Mouse (Mus musculus): ENCODE data around the gene Pxmp4. TPM values are rescaled to one million over a fixed set of nuclear protein-coding genes. Genes with fewer than 3 reads are reported as not detected.

The Pxmp4 gene
- polyA plus RNA-seq, 1 experiment from 2014 or later: 14.1 TPM

GRCm38 (mm10) chr2:154601324-154601723 is 2.2 kb downstream of the Pxmp4 start:
- no peak overlapping the region for H3K9ac ChIP-seq (ENCODE audit: low read depth, low read length)
- H3K27me3 ChIP-seq (ENCODE audit: control insufficient read depth, insufficient read depth, low read length): no peaks in the 10 kb centered on the region
- 81% methylated on average over 3 of the region's 3 CpGs for WGBS
- H3K27ac ChIP-seq (ENCODE audit: low read depth, low read length): no peak overlapping the region
- no peaks in the 10 kb centered on the region for H3K9me3 ChIP-seq (ENCODE audit: control insufficient read depth, low read length)
- H3K4me1 ChIP-seq (replicated peaks; ENCODE audit: control insufficient read depth, insufficient read depth, low read length): no peaks in the 10 kb centered on the region; the same call in 1 of the 2 replicates
- no peak for ATAC-seq (ENCODE audit: low FRiP score)
- no peak overlapping the region for H3K4me3 ChIP-seq (ENCODE audit: low read depth, low read length)
- H3K36me3 ChIP-seq (ENCODE audit: control insufficient read depth, insufficient read depth, low read length): no peaks in the 10 kb centered on the region
- H3K4me2 ChIP-seq (replicated peaks; ENCODE audit: low read depth, low read length): no peak overlapping the region
- DNase-seq (ENCODE audit: low spot score): no peak

GRCm38 (mm10) chr2:154600586-154600985 is 2.9 kb downstream of the Pxmp4 start:
- no peaks in the 10 kb centered on the region for H3K36me3 ChIP-seq (ENCODE audit: control insufficient read depth, insufficient read depth, low read length)
- ATAC-seq (ENCODE audit: low FRiP score) (no peak), DNase-seq (ENCODE audit: low spot score) (no peak)
- no peak overlapping the region for H3K4me3 ChIP-seq (ENCODE audit: low read depth, low read length)
- 75% methylated on average over 6 of the region's 6 CpGs for WGBS
- H3K9me3 ChIP-seq (ENCODE audit: control insufficient read depth, low read length): no peaks in the 10 kb centered on the region
- H3K9ac ChIP-seq (ENCODE audit: low read depth, low read length): no peak overlapping the region
- H3K4me1 ChIP-seq (replicated peaks; ENCODE audit: control insufficient read depth, insufficient read depth, low read length): no peaks in the 10 kb centered on the region; the same call in 1 of the 2 replicates
- H3K27ac ChIP-seq (ENCODE audit: low read depth, low read length): no peak overlapping the region
- no peak overlapping the region for H3K4me2 ChIP-seq (replicated peaks; ENCODE audit: low read depth, low read length)
- H3K27me3 ChIP-seq (ENCODE audit: control insufficient read depth, insufficient read depth, low read length): no peaks in the 10 kb centered on the region

- H3K9me3 ChIP-seq (ENCODE audit: control insufficient read depth, low read length): no peaks in the 10 kb centered on the region
- DNase-seq (ENCODE audit: low spot score): no peak
- H3K27me3 ChIP-seq (ENCODE audit: control insufficient read depth, insufficient read depth, low read length): no peaks in the 10 kb centered on the region
- no peak overlapping the region for H3K27ac ChIP-seq (ENCODE audit: low read depth, low read length)
- H3K4me1 ChIP-seq (replicated peaks; ENCODE audit: control insufficient read depth, insufficient read depth, low read length): no peaks in the 10 kb centered on the region
- WGBS: 88% methylated on average over 3 of the region's 3 CpGs
- no peaks in the 10 kb centered on the region for H3K36me3 ChIP-seq (ENCODE audit: control insufficient read depth, insufficient read depth, low read length)
- ATAC-seq (ENCODE audit: low FRiP score): no peak
- H3K4me2 ChIP-seq (replicated peaks; ENCODE audit: low read depth, low read length): no peak overlapping the region
- no peak overlapping the region for H3K4me3 ChIP-seq (ENCODE audit: low read depth, low read length)
- no peak overlapping the region for H3K9ac ChIP-seq (ENCODE audit: low read depth, low read length)
Measured at GRCm38 (mm10) chr2:154597399-154597798, 6.1 kb downstream of the Pxmp4 start.

GRCm38 (mm10) chr2:154595775-154596174 is 7.7 kb downstream of the Pxmp4 start:
- no peaks in the 10 kb centered on the region for H3K9me3 ChIP-seq (ENCODE audit: control insufficient read depth, low read length)
- no peak for ATAC-seq (ENCODE audit: low FRiP score)
- DNase-seq (ENCODE audit: low spot score): no peak
- H3K36me3 ChIP-seq (ENCODE audit: control insufficient read depth, insufficient read depth, low read length): no peaks in the 10 kb centered on the region
- no peak overlapping the region for H3K4me3 ChIP-seq (ENCODE audit: low read depth, low read length)
- no peak overlapping the region for H3K27ac ChIP-seq (ENCODE audit: low read depth, low read length)
- 87% methylated on average over 5 of the region's 5 CpGs for WGBS
- H3K4me1 ChIP-seq (replicated peaks; ENCODE audit: control insufficient read depth, insufficient read depth, low read length): no peaks in the 10 kb centered on the region
- H3K9ac ChIP-seq (ENCODE audit: low read depth, low read length): no peak overlapping the region
- no peaks in the 10 kb centered on the region for H3K27me3 ChIP-seq (ENCODE audit: control insufficient read depth, insufficient read depth, low read length)
- no peak overlapping the region for H3K4me2 ChIP-seq (replicated peaks; ENCODE audit: low read depth, low read length)

DNA sequence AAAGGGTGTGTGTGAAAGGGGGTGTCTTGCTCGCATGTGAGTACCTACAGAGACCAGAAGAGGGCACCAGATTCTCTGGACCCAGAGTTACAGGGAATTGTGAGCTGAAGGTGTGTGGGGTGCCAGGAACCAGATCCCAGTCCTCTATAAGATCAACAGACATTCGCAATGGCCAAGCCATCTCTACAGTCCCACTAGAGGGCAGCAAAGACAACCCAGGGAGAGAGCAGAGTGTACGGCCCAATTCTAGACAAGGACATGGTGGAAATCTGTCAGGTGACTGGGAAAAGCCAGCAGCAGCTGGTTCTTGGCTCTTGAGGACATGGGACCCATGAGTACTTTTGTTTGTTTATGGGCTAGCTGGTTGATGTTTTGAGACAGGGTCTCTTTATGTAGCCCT is 10.5 kb downstream of the Pxmp4 start:
- H3K4me2 ChIP-seq (replicated peaks; ENCODE audit: low read depth, low read length): no peak overlapping the region
- 71% methylated on average over 3 of the region's 3 CpGs for WGBS

GRCm38 (mm10) chr2:154591239-154591638 is 12.3 kb downstream of the Pxmp4 start:
- Histone ChIP-seq H3K4me2 (replicated peaks; ENCODE audit: low read depth, low read length) (no peak overlapping the region), H3K36me3 (ENCODE audit: control insufficient read depth, insufficient read depth, low read length) (no peaks in the 10 kb centered on the region), H3K27me3 (ENCODE audit: control insufficient read depth, insufficient read depth, low read length) (no peaks in the 10 kb centered on the region), H3K9me3 (ENCODE audit: control insufficient read depth, low read length) (no peaks in the 10 kb centered on the region), H3K9ac (ENCODE audit: low read depth, low read length) (no peak overlapping the region), H3K27ac (ENCODE audit: low read depth, low read length) (no peak overlapping the region), H3K4me3 (ENCODE audit: low read depth, low read length) (no peak overlapping the region), H3K4me1 (replicated peaks; ENCODE audit: control insufficient read depth, insufficient read depth, low read length) (no peaks in the 10 kb centered on the region)
- DNase-seq (ENCODE audit: low spot score) (no peak), ATAC-seq (ENCODE audit: low FRiP score) (no peak)
- 90% methylated on average over 3 of the region's 3 CpGs for WGBS

More for the DNA sequence above, 10.5 kb downstream of the Pxmp4 start:
- no peaks in the 10 kb centered on the region for H3K9me3 ChIP-seq (ENCODE audit: control insufficient read depth, low read length)
- H3K4me3 ChIP-seq (ENCODE audit: low read depth, low read length): no peak overlapping the region
- ATAC-seq (ENCODE audit: low FRiP score) (no peak), DNase-seq (ENCODE audit: low spot score) (peak; percentile 47)
- no peak overlapping the region for H3K27ac ChIP-seq (ENCODE audit: low read depth, low read length)
- H3K36me3 ChIP-seq (ENCODE audit: control insufficient read depth, insufficient read depth, low read length): no peaks in the 10 kb centered on the region
- no peaks in the 10 kb centered on the region for H3K27me3 ChIP-seq (ENCODE audit: control insufficient read depth, insufficient read depth, low read length)
- no peak overlapping the region for H3K9ac ChIP-seq (ENCODE audit: low read depth, low read length)
- H3K4me1 ChIP-seq (replicated peaks; ENCODE audit: control insufficient read depth, insufficient read depth, low read length): no peaks in the 10 kb centered on the region

GRCm38 (mm10) chr2:154589051-154589450 is 14.5 kb downstream of the Pxmp4 start:
- H3K4me3 ChIP-seq (ENCODE audit: low read depth, low read length): no peak overlapping the region
- no peaks in the 10 kb centered on the region for H3K9me3 ChIP-seq (ENCODE audit: control insufficient read depth, low read length)
- H3K36me3 ChIP-seq (ENCODE audit: control insufficient read depth, insufficient read depth, low read length): no peaks in the 10 kb centered on the region
- H3K27me3 ChIP-seq (ENCODE audit: control insufficient read depth, insufficient read depth, low read length): no peaks in the 10 kb centered on the region
- no peaks in the 10 kb centered on the region for H3K4me1 ChIP-seq (replicated peaks; ENCODE audit: control insufficient read depth, insufficient read depth, low read length)
- DNase-seq (ENCODE audit: low spot score): no peak
- ATAC-seq (ENCODE audit: low FRiP score): no peak
- no peak overlapping the region for H3K4me2 ChIP-seq (replicated peaks; ENCODE audit: low read depth, low read length)
- H3K9ac ChIP-seq (ENCODE audit: low read depth, low read length): no peak overlapping the region
- no peak overlapping the region for H3K27ac ChIP-seq (ENCODE audit: low read depth, low read length)
- WGBS: 89% methylated on average over 4 of the region's 4 CpGs

DNA sequence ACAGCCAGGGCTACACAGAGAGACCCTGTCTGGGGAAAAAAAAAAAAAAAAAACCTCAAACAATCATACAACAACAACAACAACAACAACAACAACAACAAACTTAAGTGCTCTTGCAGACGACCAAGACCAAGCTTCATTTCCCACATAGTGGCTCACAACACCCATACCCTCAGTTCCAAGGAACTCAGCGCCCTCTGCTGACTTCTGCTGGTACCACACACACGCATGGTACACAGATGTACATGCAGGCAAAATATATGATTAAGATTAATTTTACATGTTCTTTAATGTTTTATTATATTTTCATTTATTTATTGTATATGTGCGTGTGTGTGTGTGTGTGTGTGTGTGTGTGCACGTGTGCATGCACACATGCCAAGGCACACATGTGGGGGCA is 17.1 kb downstream of the Pxmp4 start:
- no peak for ATAC-seq (ENCODE audit: low FRiP score)
- 77% methylated on average over 5 of the region's 5 CpGs for WGBS

DNA sequence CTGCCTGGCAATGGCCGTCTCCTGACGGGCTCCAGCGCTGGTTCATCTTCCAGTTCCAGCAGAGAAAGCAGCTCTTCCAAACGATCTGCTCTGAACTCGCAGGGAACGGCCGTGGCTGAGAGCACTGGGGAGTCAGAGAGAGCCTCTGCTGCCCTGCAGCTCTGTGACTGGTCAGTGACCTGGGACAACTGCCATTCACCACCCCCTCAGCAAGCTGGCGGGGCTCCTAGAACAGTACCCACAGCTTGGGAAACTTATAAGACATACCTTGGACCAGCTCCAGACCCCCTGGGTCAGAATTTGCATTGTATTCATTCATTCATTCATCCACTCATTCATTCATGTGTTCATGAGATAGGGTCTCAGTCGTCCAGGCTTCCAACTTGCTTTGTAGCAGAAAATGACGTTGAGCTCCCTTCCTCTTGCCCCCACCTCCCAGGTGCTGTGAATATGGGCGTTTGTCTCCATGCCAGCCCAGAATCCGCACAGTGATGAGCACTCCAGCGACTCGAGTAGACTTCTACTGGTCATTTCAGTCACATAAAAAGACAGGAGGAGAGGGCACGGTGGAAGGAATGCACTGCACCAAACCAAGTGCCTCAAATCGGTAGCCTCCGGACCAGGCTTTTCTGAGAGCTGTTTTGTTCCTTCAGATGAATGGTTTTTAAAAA is 18.4 kb downstream of the Pxmp4 start:
- WGBS: 73% methylated on average over 17 of the region's 17 CpGs

More for the DNA sequence above, 17.1 kb downstream of the Pxmp4 start:
- H3K4me2 ChIP-seq (replicated peaks; ENCODE audit: low read depth, low read length): no peak overlapping the region
- H3K27me3 ChIP-seq (ENCODE audit: control insufficient read depth, insufficient read depth, low read length): no peaks in the 10 kb centered on the region
- DNase-seq (ENCODE audit: low spot score): peak; percentile 60
- H3K9me3 ChIP-seq (ENCODE audit: control insufficient read depth, low read length): no peaks in the 10 kb centered on the region
- H3K27ac ChIP-seq (ENCODE audit: low read depth, low read length): no peak overlapping the region
- H3K4me1 ChIP-seq (replicated peaks; ENCODE audit: control insufficient read depth, insufficient read depth, low read length): no peaks in the 10 kb centered on the region
- H3K9ac ChIP-seq (ENCODE audit: low read depth, low read length): no peak overlapping the region
- no peak overlapping the region for H3K4me3 ChIP-seq (ENCODE audit: low read depth, low read length)
- H3K36me3 ChIP-seq (ENCODE audit: control insufficient read depth, insufficient read depth, low read length): no peaks in the 10 kb centered on the region

More for the DNA sequence above, 18.4 kb downstream of the Pxmp4 start:
- no peak overlapping the region for H3K4me2 ChIP-seq (replicated peaks; ENCODE audit: low read depth, low read length)
- H3K36me3 ChIP-seq (ENCODE audit: control insufficient read depth, insufficient read depth, low read length): no peaks in the 10 kb centered on the region
- ATAC-seq (ENCODE audit: low FRiP score) (no peak), DNase-seq (ENCODE audit: low spot score) (no peak)
- no peaks in the 10 kb centered on the region for H3K27me3 ChIP-seq (ENCODE audit: control insufficient read depth, insufficient read depth, low read length)
- H3K9me3 ChIP-seq (ENCODE audit: control insufficient read depth, low read length): no peaks in the 10 kb centered on the region
- no peak overlapping the region for H3K4me3 ChIP-seq (ENCODE audit: low read depth, low read length)
- H3K4me1 ChIP-seq (replicated peaks; ENCODE audit: control insufficient read depth, insufficient read depth, low read length): no peaks in the 10 kb centered on the region
- H3K9ac ChIP-seq (ENCODE audit: low read depth, low read length): no peak overlapping the region
- peak overlapping the region; percentile 36; the same call in 1 of the 2 replicates for H3K27ac ChIP-seq (ENCODE audit: low read depth, low read length)

Data from hindbrain, embryonic 11.5 days (tissue).